Mouse (Mus musculus) ES-E14 (cell line): ENCODE results near the gene Fntb.

Experiments used
- CHD2 ChIP-seq: IDR thresholded peaks from 2 replicates; pipeline ENCODE4 v1.6.1; 2014; ENCODE audit warnings: mild to moderate bottlenecking, low read depth, low read length, inconsistent platforms
- HCFC1 ChIP-seq: IDR thresholded peaks from 2 replicates; pipeline ENCODE4 v1.6.1; 2012; ENCODE audit warnings: low read length, inconsistent platforms, borderline replicate concordance; ENCODE audit not compliant: insufficient read depth
- MAFK ChIP-seq: IDR thresholded peaks from 2 replicates; pipeline ENCODE4 v1.6.1; 2014; ENCODE audit warnings: mild to moderate bottlenecking, low read depth, low read length, inconsistent platforms; ENCODE audit not compliant: insufficient read depth
- ZC3H11A ChIP-seq: IDR thresholded peaks from 2 replicates; pipeline ENCODE4 v1.6.1; 2012; ENCODE audit warnings: low read depth, mild to moderate bottlenecking, inconsistent platforms, low read length, borderline replicate concordance
- ZNF384 ChIP-seq: IDR thresholded peaks from 2 replicates; pipeline ENCODE4 v1.6.1; 2012; ENCODE audit warnings: low read depth, low read length, inconsistent platforms

DNA sequence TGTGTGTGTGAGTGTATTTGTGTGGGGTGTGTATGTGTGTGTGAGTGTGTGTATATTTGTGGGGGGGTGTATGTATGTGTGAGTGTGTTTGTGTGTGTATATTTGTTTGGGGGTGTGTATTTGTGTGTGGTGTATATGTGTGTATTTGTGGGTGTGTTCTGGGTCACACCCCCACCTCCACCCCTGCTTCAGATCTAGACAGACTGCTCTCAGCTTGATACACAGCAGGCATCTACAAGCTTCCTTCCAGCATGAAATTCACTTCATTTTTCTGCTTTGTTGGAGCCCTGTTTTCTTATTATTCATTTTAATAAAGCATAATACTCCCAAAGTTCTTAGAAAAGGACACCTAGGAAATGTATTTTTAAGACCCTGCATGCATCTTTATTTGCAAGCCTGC, 132.8 kb downstream of the Fntb start:
- TF ChIP-seq ZC3H11A (no peak), ZNF384 (no peak), MAFK (no peak), HCFC1 (no peak), CHD2 (no peak)
